Mouse (Mus musculus) kidney, adult 2 months (tissue): Measurements from ENCODE around the gene Slc22a3.

Source experiments
- CTCF ChIP-seq: fragments of 200-500 bp; conservative IDR thresholded peaks from 2 replicates; pipeline ENCODE4 v1.5.1; 2011; ENCODE audit warnings: low read depth, mild to moderate bottlenecking, control low read depth, low read length, moderate library complexity, mixed read lengths; ENCODE audit not compliant: insufficient read depth, insufficient read length
- POLR2A ChIP-seq: fragments of 200-500 bp; IDR thresholded peaks from one replicate; pipeline ENCODE4 v1.6.1; 2011; ENCODE audit warnings: low read depth, low read length, control low read depth

DNA sequence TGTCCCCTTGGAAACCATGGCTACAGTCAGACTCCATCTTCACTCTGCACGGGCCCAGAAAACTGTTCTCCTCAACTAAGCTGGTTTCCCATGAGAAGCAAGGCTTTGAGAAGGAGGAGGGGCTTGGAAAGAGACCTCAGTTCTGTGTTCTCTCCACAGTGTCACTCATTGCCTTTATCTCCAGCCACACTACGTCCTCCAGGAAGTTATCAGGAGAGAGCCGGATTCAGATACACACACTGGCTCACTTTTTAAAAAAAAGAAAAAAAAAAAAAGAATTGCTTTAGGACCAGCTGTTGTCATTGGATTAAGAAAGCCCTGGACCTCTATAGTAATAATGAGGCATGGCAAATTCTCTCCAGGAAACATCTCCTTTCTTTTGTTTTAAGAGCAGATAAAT lies 80.3 kb downstream of the Slc22a3 start:
- TF ChIP-seq POLR2A (no peak), CTCF (no peak)
